Mouse (Mus musculus) midbrain, embryonic 11.5 days (tissue): ENCODE measurements around the gene Gm47985. TPM values are rescaled to one million over a fixed set of nuclear protein-coding genes. Genes with fewer than 3 reads are reported as not detected.
"Not testable (repeated sequence)": the region's sequence is repeated elsewhere in the genome, so short reads cannot be mapped to it uniquely, and the experiment has no call there.

Source experiments
- ATAC-seq: fragments of 200-750 bp; cut with Nextera tagmentation; 2 replicates; pipeline ENCODE4 v1.8.0; 2017; ENCODE audit warnings: moderate TSS enrichment, moderate library complexity; ENCODE audit not compliant: low FRiP score
- DNase-seq: peaks from one replicate; pipeline ENCODE4 v3.0.0; 2015; ENCODE audit warnings: low spot score; ENCODE audit errors: missing footprints
- H3K27ac ChIP-seq: fragments of 300-500 bp; sonication (generic); 2 replicates; pipeline ENCODE4 v1.5.1; 2014; ENCODE audit warnings: low read depth, low read length
- H3K27me3 ChIP-seq: fragments of 300-500 bp; sonication (generic); 2 replicates; pipeline ENCODE4 v1.6.1; 2014; ENCODE audit warnings: mild to moderate bottlenecking, low read length, moderate library complexity, mixed read lengths; ENCODE audit not compliant: control insufficient read depth, insufficient read depth
- H3K36me3 ChIP-seq: fragments of 300-500 bp; sonication (generic); 2 replicates; pipeline ENCODE4 v1.6.1; 2014; ENCODE audit warnings: mild to moderate bottlenecking, low read length, moderate library complexity, mixed read lengths; ENCODE audit not compliant: control insufficient read depth, insufficient read depth
- H3K4me1 ChIP-seq: fragments of 300-500 bp; sonication (generic); 2 replicates; pipeline ENCODE4 v1.6.1; 2014; ENCODE audit warnings: low read length; ENCODE audit not compliant: control insufficient read depth, insufficient read depth
- H3K4me2 ChIP-seq: fragments of 300-500 bp; sonication (generic); 2 replicates; pipeline ENCODE4 v1.6.1; 2014; ENCODE audit warnings: mild to moderate bottlenecking, moderate library complexity
- H3K4me3 ChIP-seq: fragments of 300-500 bp; sonication (generic); 2 replicates; pipeline ENCODE4 v1.5.1; 2014; ENCODE audit warnings: low read depth, low read length
- H3K9ac ChIP-seq: fragments of 300-500 bp; sonication (generic); 2 replicates; pipeline ENCODE4 v1.6.1; 2014; ENCODE audit warnings: low read length
- H3K9me3 ChIP-seq: fragments of 300-500 bp; sonication (generic); 2 replicates; pipeline ENCODE4 v1.6.1; 2016; ENCODE audit warnings: low read length; ENCODE audit not compliant: control insufficient read depth
- WGBS: fragments of 180-500 bp; shearing (Covaris S2); extraction: QIAGEN DNeasy Blood & Tissue Kit; methylation state at CpG from one replicate; pipeline ENCODE4 v1.1.7; 2014; 5-methylcytosine and 5-hydroxymethylcytosine counted together
- polyA plus RNA-seq: library from polyadenylated mRNA; unstranded; fragments of >200 nt; fragmentation: Nextera tagmentation; extraction: Ambion mirVana; gene quantifications from 2 replicates; pipeline ENCODE4 v1.2.1, GENCODE M21; 2014

Gene Gm47985
- polyA plus RNA-seq, 1 experiment from 2014 or later: 0.75 TPM

DNA sequence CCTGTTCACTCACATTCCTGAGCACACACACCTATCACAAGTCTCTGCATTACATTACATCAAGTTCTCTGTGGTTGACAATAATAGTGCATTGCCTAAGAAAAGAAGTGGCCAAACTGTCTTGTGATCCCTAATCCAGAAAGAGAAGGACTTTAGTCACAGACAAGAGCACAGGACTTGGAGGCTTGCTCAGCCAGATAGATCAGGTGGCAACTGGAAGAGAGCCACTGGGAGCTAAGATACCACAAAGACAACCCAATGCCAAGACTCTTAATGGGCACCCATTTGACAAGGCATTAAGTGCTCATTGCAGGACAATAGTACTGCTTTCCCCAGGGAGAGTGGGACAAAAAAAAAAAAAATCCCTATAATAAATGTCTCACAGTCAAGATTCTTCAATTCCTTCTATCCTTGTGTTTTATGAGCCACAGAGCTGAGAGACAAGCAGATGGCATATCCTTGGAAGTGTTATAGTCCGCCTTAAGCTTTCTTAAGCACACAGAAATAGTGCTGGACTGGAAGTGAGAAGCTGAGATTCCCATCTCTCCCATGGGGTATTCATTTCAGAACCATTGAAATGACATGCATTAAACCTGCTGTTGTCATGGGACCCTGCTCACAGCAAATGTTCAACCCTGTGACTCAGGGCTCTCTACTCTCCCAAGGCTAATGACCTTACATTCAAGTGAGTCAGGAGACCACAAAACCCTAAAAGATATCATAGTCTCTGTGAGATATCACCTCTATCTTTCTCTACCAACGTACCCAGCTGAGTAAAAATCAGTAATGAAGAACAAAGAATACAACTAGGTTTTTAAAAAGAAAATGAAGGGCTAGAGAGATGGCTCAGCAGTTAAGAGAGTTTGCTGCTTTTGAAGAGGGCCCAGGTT, 10.5 kb upstream of the Gm47985 start:
- no peak for DNase-seq
- Histone ChIP-seq H3K27ac (no peak overlapping the region), H3K27me3 (no peaks in the 10 kb centered on the region), H3K9me3 (no peaks in the 10 kb centered on the region), H3K36me3 (no peaks in the 10 kb centered on the region), H3K4me2 (no peak overlapping the region), H3K4me1 (peaks cover 11% of the 10 kb centered on the region), H3K9ac (no peak overlapping the region), H3K4me3 (no peak overlapping the region)
- WGBS: 83% methylated on average over 2 of the region's 2 CpGs
- ATAC-seq: no peak

DNA sequence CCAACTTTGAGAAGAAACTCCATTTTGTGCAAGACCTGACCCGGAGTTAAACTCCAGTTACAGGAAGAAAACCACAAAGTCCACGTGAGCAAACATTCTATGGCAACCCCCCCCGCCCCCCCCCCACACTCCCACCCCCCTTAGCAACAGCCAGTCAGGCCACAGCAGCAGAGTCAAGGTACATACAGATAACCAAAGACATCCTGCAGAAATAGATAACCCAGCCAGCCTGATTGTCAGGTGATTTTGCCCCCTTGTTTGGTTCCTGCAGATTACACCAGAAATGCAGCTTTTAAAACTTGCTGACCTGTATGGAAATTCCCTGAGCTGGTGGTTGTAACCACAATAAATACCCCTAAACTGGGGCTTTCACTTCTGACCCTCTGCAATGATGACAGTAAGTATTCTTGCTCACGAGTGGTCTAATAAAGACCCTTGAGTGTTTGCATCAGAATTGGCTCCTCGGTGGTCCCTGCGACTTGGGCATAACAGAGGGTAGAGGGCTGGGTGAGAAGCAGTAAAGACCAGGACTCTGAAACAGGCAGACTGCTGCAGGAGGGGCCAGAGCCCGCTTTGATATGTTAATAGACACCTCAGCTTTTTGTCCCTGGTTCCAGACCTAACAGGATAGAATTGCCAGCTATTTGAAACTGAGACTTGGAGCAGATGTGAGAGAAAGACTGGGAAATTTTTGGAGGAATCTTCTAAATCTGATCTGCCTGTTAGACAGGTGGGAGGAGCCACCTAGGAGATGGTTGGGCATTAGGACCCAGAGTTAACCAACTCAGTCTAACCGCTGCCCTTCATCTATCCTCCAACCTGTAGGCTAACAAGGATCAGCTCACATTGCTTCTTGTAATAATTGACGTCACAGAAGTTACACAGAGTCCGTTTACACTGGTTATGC, 5.1 kb upstream of the Gm47985 start:
- peak; percentile 85 for ATAC-seq
- WGBS: 3% methylated on average over 10 of the region's 10 CpGs
- H3K9ac ChIP-seq: no peak overlapping the region

DNA sequence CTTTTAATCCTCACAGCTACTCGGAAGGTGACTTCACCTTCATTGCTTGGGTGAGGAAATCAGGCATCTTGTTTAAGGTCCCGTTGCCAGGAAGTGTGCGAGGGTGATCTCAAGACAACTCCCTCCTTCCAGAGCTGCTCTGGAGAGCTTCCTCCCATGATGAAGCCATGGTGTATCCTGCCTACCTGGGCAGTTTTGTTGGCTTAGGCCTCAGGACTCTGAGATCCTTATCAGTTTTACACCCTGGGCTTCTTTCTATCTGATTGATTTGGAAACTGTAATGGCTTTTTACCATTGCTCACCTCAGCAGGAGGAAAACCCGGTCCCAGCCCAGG, 4.4 kb upstream of the Gm47985 start:
- Histone ChIP-seq H3K9ac (no peak overlapping the region), H3K4me1 (peaks cover 12% of the 10 kb centered on the region), H3K36me3 (no peaks in the 10 kb centered on the region), H3K9me3 (no peaks in the 10 kb centered on the region), H3K27me3 (no peaks in the 10 kb centered on the region), H3K4me3 (no peak overlapping the region), H3K4me2 (peak overlapping the region; percentile 22), H3K27ac (peak overlapping the region; percentile 16; the same call in 1 of the 2 replicates)
- DNase-seq (peak; percentile 91), ATAC-seq (peak; percentile 28; the same call in 1 of the 2 replicates)
- 11% methylated on average over 4 of the region's 4 CpGs for WGBS

More for the DNA sequence above, 5.1 kb upstream of the Gm47985 start:
- no peaks in the 10 kb centered on the region for H3K27me3 ChIP-seq
- DNase-seq: peak; percentile 90
- H3K36me3 ChIP-seq: no peaks in the 10 kb centered on the region
- peak overlapping the region; percentile 22 for H3K4me2 ChIP-seq
- no peak overlapping the region for H3K27ac ChIP-seq
- H3K9me3 ChIP-seq: no peaks in the 10 kb centered on the region
- H3K4me3 ChIP-seq: no peak overlapping the region
- H3K4me1 ChIP-seq: peaks cover 12% of the 10 kb centered on the region

DNA sequence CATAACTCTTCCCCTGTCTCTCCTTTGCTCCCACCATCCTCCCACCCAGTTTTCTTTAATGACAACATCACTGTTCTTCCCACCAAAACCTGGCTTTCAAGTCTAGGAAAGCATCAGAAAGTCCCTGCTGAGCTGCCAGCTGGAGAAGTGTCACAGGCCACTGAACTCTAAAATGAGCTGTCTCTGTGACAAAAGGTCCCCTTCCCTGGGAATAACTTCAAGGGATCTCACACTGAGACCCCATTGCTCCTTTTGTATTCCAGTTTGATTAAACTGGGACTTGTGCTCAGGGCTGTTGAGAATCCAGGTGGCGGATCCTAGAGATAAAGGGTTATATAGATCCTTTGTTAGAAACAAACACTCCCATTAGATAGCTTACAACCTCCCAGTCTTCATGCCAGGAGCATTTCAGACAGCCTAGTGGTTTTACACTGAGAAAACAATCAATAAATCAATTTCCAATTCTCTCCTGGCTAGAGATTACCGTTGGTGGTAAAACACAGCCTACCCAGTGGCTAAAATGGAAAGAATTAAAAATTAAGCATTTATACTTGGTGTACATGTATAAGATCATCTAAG, 3.7 kb upstream of the Gm47985 start:
- Histone ChIP-seq H3K36me3 (no peaks in the 10 kb centered on the region), H3K4me2 (no peak overlapping the region), H3K27ac (no peak overlapping the region), H3K4me1 (peaks cover 12% of the 10 kb centered on the region), H3K27me3 (no peaks in the 10 kb centered on the region), H3K9me3 (no peaks in the 10 kb centered on the region), H3K4me3 (no peak overlapping the region), H3K9ac (no peak overlapping the region)
- ATAC-seq (peak; percentile 70), DNase-seq (no peak)
- WGBS: 16% methylated on average over 2 of the region's 2 CpGs

DNA sequence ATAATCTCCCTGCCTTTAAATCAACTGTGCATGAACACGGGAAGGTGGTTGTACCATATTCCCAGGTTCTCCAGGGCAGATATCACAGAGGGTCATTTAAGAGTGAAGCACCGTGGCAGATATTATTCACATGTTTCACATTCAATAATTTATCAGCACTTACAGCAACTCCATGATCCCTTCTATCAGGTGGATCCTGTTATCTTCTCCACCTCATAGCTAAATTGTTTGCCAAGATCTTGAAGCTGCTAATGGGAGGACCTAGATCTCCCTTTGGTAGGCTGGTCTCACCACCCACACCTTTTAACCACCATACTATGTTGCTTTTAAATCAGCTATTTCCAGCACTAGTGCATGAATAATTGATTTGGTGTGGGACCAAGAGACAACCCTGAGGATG, 2.2 kb upstream of the Gm47985 start:
- H3K4me2 ChIP-seq: no peak overlapping the region
- WGBS: 74% methylated on average over 2 of the region's 2 CpGs
- H3K27me3 ChIP-seq: no peaks in the 10 kb centered on the region
- DNase-seq (no peak), ATAC-seq (no peak)
- H3K4me1 ChIP-seq: peaks cover 12% of the 10 kb centered on the region
- no peak overlapping the region for H3K27ac ChIP-seq
- H3K9me3 ChIP-seq: no peaks in the 10 kb centered on the region
- H3K9ac ChIP-seq: no peak overlapping the region
- no peaks in the 10 kb centered on the region for H3K36me3 ChIP-seq
- no peak overlapping the region for H3K4me3 ChIP-seq

DNA sequence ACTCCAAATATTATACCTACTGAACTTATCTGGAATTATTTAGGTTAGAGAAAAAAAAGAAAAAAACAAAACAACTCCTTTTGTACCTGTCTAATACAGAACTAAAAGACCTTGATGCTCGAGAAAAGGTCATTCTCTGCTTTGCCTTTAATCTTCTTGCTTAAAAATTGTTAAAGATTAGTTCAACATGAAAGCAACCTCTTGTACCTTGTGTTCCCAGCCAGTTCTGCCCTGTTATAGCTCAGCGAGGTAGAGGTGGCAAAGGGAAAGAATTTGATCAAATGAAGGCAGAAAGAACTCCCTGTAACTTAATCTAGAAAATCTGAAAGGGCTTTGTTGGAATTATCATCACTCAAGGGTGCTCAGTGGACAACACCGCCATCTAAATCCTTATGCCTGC, 3.8 kb downstream of the Gm47985 start:
- not testable (repeated sequence) for DNase-seq, H3K4me1 ChIP-seq, H3K9me3 ChIP-seq, ATAC-seq, H3K27ac ChIP-seq, H3K9ac ChIP-seq, H3K4me2 ChIP-seq, H3K36me3 ChIP-seq, H3K4me3 ChIP-seq, H3K27me3 ChIP-seq
- WGBS: 83% methylated on average over 3 of the region's 3 CpGs

DNA sequence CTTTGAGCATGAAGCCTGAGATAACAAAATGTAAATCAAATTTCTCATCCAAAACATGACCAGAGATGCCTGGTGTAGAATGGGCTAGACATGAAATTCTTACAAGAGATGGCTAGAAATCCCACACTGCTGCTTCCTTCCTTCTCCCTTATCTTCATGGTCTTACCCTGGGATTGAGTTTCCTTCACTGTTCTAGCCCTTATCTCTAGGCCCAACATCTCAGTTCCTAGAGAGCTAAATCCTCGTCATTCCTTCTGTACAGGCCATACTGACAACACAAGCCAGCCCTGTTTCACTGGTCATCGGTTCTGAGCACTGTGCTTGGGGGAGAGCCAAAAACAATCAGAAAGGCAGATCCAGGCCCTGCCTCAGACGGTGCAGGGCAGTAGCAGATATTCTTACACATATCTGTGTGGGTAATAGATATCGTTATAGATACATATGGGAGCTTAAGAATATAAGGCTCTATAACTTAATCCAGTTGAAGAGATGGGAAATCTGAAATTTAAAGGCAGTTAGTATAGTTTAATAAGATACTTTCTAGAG, 4.6 kb downstream of the Gm47985 start:
- not testable (repeated sequence) for H3K36me3 ChIP-seq, DNase-seq, H3K27me3 ChIP-seq, H3K27ac ChIP-seq, H3K4me3 ChIP-seq, H3K9me3 ChIP-seq, ATAC-seq, H3K9ac ChIP-seq, H3K4me2 ChIP-seq, H3K4me1 ChIP-seq
- 86% methylated on average over 4 of the region's 4 CpGs for WGBS

DNA sequence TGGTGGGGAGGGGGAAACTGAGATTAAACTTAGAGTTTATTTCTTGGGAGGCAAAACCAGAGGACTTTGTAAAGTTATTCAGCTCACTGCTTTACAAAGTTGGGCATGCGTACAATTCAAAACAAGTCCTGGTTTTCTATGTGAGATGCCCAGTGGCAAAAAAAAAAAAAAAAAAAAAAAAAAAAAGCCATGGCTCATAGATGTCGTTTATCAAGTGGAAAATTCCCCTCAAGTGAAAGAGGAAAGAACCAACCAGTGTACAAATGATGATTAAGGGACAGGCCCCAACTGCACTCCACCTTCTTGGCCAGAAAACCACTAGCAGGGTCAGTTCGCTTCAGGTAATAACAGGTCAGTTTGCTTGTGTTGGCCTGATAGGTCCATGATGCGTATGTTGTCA, 6.1 kb downstream of the Gm47985 start:
- Histone ChIP-seq H3K36me3 (no peaks in the 10 kb centered on the region), H3K27me3 (no peaks in the 10 kb centered on the region), H3K9me3 (no peaks in the 10 kb centered on the region), H3K27ac (no peak overlapping the region), H3K4me1 (no peaks in the 10 kb centered on the region), H3K4me2 (no peak overlapping the region), H3K4me3 (no peak overlapping the region), H3K9ac (no peak overlapping the region)
- no peak for ATAC-seq
- 91% methylated on average over 4 of the region's 4 CpGs for WGBS
- DNase-seq: no peak
